Mouse (Mus musculus) liver, adult 2 months (tissue): ENCODE measurements around the gene Ttll5.

Experiments used
- CTCF ChIP-seq: fragments of 200-500 bp; IDR thresholded peaks from 2 replicates; pipeline ENCODE4 v1.5.1; 2011; ENCODE audit warnings: low read depth, low read length, control low read depth
- POLR2A ChIP-seq: fragments of 200-500 bp; IDR thresholded peaks from 2 replicates; pipeline ENCODE4 v1.6.1; 2011; ENCODE audit warnings: low read length, control low read depth; ENCODE audit not compliant: insufficient read depth; ENCODE audit errors: extremely low read depth

- TF ChIP-seq CTCF (no peak), POLR2A (no peak)
Observed at GRCm38 (mm10) chr12:85830691-85831090, 6.2 kb downstream of the Ttll5 start.
